Mouse (Mus musculus) ES-Bruce4 (cell line): ENCODE measurements at regions not wholly inside any gene's neighbourhood (a gene's known extent, or its start where the extent isn't known, plus 50 kb on each side); places are given as distances from the start of the nearest gene placed in this dataset.

Experiments used
- H3K27ac ChIP-seq: 2 replicates; pipeline ENCODE4 v1.5.1; 2012; ENCODE audit warnings: low read length, inconsistent platforms; ENCODE audit not compliant: insufficient read depth
- H3K27me3 ChIP-seq: 2 replicates; pipeline ENCODE4 v1.6.1; 2012; ENCODE audit warnings: mild to moderate bottlenecking, low read length, inconsistent platforms; ENCODE audit not compliant: control insufficient read depth, poor library complexity, insufficient read depth, severe bottlenecking
- H3K36me3 ChIP-seq: 2 replicates; pipeline ENCODE4 v1.6.1; 2012; ENCODE audit warnings: inconsistent platforms, mild to moderate bottlenecking, low read length, moderate library complexity; ENCODE audit not compliant: control insufficient read depth, poor library complexity, insufficient read depth, severe bottlenecking
- H3K4me1 ChIP-seq: one replicate; pipeline ENCODE4 v1.8.1; 2011; ENCODE audit warnings: low read length; ENCODE audit not compliant: control insufficient read depth, insufficient read depth
- H3K4me3 ChIP-seq: 2 replicates; pipeline ENCODE4 v1.5.1; 2011; ENCODE audit warnings: low read depth, mild to moderate bottlenecking, low read length
- H3K9ac ChIP-seq: 2 replicates; pipeline ENCODE4 v1.6.1; 2012; ENCODE audit warnings: low read depth, mild to moderate bottlenecking, inconsistent platforms; ENCODE audit not compliant: poor library complexity, severe bottlenecking
- H3K9me3 ChIP-seq: replicated peaks from 2 replicates; pipeline ENCODE4 v1.6.1; 2012; ENCODE audit warnings: mild to moderate bottlenecking, low read length, inconsistent platforms; ENCODE audit not compliant: control insufficient read depth, poor library complexity, insufficient read depth, severe bottlenecking
- CTCF ChIP-seq: IDR thresholded peaks from one replicate; pipeline ENCODE4 v1.8.1; 2011; ENCODE audit warnings: low read depth, low read length
- EP300 ChIP-seq: IDR thresholded peaks from 2 replicates; pipeline ENCODE4 v1.6.1; 2011; ENCODE audit warnings: low read depth, low read length; ENCODE audit not compliant: insufficient read depth
- POLR2A ChIP-seq: IDR thresholded peaks from one replicate; pipeline ENCODE4 v1.8.1; 2011; ENCODE audit warnings: low read length; ENCODE audit not compliant: insufficient read depth

- Histone ChIP-seq H3K9me3 (no peaks in the 10 kb centered on the region), H3K4me1 (no peaks in the 10 kb centered on the region), H3K27me3 (no peaks in the 10 kb centered on the region), H3K27ac (no peak overlapping the region), H3K9ac (no peak overlapping the region), H3K36me3 (no peaks in the 10 kb centered on the region), H3K4me3 (no peak overlapping the region)
- TF ChIP-seq CTCF (no peak), EP300 (no peak), POLR2A (no peak)
Measured at GRCm38 (mm10) chr11:44163748-44164147, 236.1 kb upstream of the Il12b start.

- H3K4me1 ChIP-seq: no peaks in the 10 kb centered on the region
- no peaks in the 10 kb centered on the region for H3K27me3 ChIP-seq
- H3K9me3 ChIP-seq: no peaks in the 10 kb centered on the region
- no peaks in the 10 kb centered on the region for H3K36me3 ChIP-seq
- H3K4me3 ChIP-seq: no peak overlapping the region
- H3K9ac ChIP-seq: no peak overlapping the region
- TF ChIP-seq POLR2A: no peak
- TF ChIP-seq EP300: no peak
- TF ChIP-seq CTCF: no peak
- no peak overlapping the region for H3K27ac ChIP-seq
Measured at GRCm38 (mm10) chr11:44164186-44164585, 235.7 kb upstream of the Il12b start.

- Histone ChIP-seq H3K27me3 (no peaks in the 10 kb centered on the region), H3K4me1 (no peaks in the 10 kb centered on the region), H3K9ac (no peak overlapping the region), H3K27ac (no peak overlapping the region), H3K9me3 (no peaks in the 10 kb centered on the region), H3K36me3 (no peaks in the 10 kb centered on the region), H3K4me3 (no peak overlapping the region)
- no peak for TF ChIP-seq CTCF
- no peak for TF ChIP-seq EP300
- no peak for TF ChIP-seq POLR2A
Measured at GRCm38 (mm10) chr11:44167724-44168500, 232.0 kb upstream of the Il12b start.

GRCm38 (mm10) chr11:44172478-44172877, 227.4 kb upstream of the Il12b start:
- no peaks in the 10 kb centered on the region for H3K9me3 ChIP-seq
- H3K4me1 ChIP-seq: no peaks in the 10 kb centered on the region
- no peak overlapping the region for H3K9ac ChIP-seq
- no peak overlapping the region for H3K4me3 ChIP-seq
- no peak overlapping the region for H3K27ac ChIP-seq
- TF ChIP-seq POLR2A: no peak
- TF ChIP-seq EP300: no peak
- no peak for TF ChIP-seq CTCF
- H3K36me3 ChIP-seq: no peaks in the 10 kb centered on the region
- no peaks in the 10 kb centered on the region for H3K27me3 ChIP-seq

GRCm38 (mm10) chr11:44173196-44173595, 226.7 kb upstream of the Il12b start:
- no peak overlapping the region for H3K9ac ChIP-seq
- H3K4me1 ChIP-seq: no peaks in the 10 kb centered on the region
- H3K9me3 ChIP-seq: no peaks in the 10 kb centered on the region
- no peak overlapping the region for H3K27ac ChIP-seq
- H3K36me3 ChIP-seq: no peaks in the 10 kb centered on the region
- H3K27me3 ChIP-seq: no peaks in the 10 kb centered on the region
- TF ChIP-seq CTCF (no peak), POLR2A (no peak), EP300 (no peak)
- H3K4me3 ChIP-seq: no peak overlapping the region

- H3K36me3 ChIP-seq: no peaks in the 10 kb centered on the region
- no peak for TF ChIP-seq EP300
- no peak for TF ChIP-seq POLR2A
- TF ChIP-seq CTCF: no peak
Measured at GRCm38 (mm10) chr11:44174548-44174947, 225.3 kb upstream of the Il12b start.

More at GRCm38 (mm10) chr11:44174548-44174947, 225.3 kb upstream of the Il12b start:
- no peaks in the 10 kb centered on the region for H3K4me1 ChIP-seq
- no peak overlapping the region for H3K4me3 ChIP-seq
- no peak overlapping the region for H3K9ac ChIP-seq
- no peak overlapping the region for H3K27ac ChIP-seq
- H3K27me3 ChIP-seq: no peaks in the 10 kb centered on the region
- no peaks in the 10 kb centered on the region for H3K9me3 ChIP-seq
